Mouse (Mus musculus): ENCODE data around the gene Samhd1. TPM values are rescaled to one million over a fixed set of nuclear protein-coding genes. Genes with fewer than 3 reads are reported as not detected.
A peak's percentile ranks its signal among the peaks of the same experiment; 100 is the strongest.

Samhd1 gene
- polyA plus RNA-seq, 1 experiment from 2014 or later = 37.0 TPM

- H3K4me3 ChIP-seq (ENCODE audit: low read depth, low read length) = no peak overlapping the region
- TF ChIP-seq CTCF (IDR thresholded peaks at IDR 0.05; ENCODE audit: low read depth) = no peak
- no peaks in the 10 kb centered on the region for H3K27me3 ChIP-seq (ENCODE audit: insufficient read depth, low read length)
- WGBS = 56% methylated on average over 3 of the region's 3 CpGs
- H3K36me3 ChIP-seq (ENCODE audit: insufficient read depth) = peaks cover 54% of the 10 kb centered on the region
- H3K4me1 ChIP-seq (ENCODE audit: insufficient read depth) = no peaks in the 10 kb centered on the region
- no peak for ATAC-seq (ENCODE audit: insufficient read depth)
- no peak overlapping the region for H3K27ac ChIP-seq (ENCODE audit: low read depth)
- no peak overlapping the region for H3K9ac ChIP-seq
- DNase-seq = no peak
- no peaks in the 10 kb centered on the region for H3K9me3 ChIP-seq (ENCODE audit: low read depth, low read length)
- H3K4me2 ChIP-seq = no peak overlapping the region
Observed at GRCm38 (mm10) chr2:157119075-157119474, 16.0 kb downstream of the Samhd1 start.

DNA sequence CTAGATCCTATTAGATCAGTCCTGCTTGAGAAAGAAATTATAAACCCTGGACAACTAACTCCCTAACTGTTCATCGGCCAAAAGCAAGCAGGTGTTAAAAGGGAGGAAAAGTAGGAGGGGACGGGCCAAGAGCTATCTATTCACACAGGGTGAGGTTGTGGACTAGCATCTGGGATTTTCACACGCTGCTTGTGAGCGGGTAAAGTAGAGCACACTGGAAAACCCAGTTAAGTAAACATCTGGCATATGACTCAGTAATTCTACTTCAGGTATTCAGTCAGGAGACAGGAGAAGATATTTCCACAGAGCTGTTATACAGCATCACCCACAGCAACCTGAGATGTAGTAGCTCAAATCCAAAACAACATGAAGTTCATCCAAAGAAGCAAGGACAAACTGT lies 16.5 kb downstream of the Samhd1 start:
- Histone ChIP-seq H3K36me3 (ENCODE audit: insufficient read depth) (peaks cover 60% of the 10 kb centered on the region), H3K9ac (no peak overlapping the region), H3K4me3 (ENCODE audit: low read depth, low read length) (no peak overlapping the region), H3K4me2 (no peak overlapping the region), H3K9me3 (ENCODE audit: low read depth, low read length) (no peaks in the 10 kb centered on the region), H3K27me3 (ENCODE audit: insufficient read depth, low read length) (no peaks in the 10 kb centered on the region), H3K27ac (ENCODE audit: low read depth) (no peak overlapping the region), H3K4me1 (ENCODE audit: insufficient read depth) (no peaks in the 10 kb centered on the region)
- no peak for TF ChIP-seq CTCF (IDR thresholded peaks at IDR 0.05; ENCODE audit: low read depth)
- WGBS = 64% methylated on average over 4 of the region's 4 CpGs
- ATAC-seq (ENCODE audit: insufficient read depth) (no peak), DNase-seq (no peak)

DNA sequence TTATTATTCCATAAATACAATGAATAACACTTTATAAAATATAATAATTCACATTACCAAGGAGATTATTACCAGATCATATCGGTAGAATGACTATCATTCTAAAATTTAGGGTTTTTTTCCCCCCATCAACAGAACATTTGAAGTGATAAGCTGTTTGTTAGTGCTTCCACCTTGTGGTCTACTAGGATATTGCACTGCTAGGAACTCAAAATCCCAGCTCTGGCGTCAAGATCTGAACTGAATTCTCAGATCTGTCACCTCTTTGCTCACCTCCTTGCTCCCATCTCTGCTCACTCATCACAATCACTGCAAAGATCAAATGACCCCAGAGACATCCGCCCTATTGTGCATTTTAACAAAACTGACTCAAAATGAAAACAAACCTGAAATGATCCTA lies 18.1 kb downstream of the Samhd1 start:
- TF ChIP-seq CTCF (IDR thresholded peaks at IDR 0.05; ENCODE audit: low read depth) = peak; percentile 79
- DNase-seq (peak; percentile 79), ATAC-seq (ENCODE audit: insufficient read depth) (no peak)
- Histone ChIP-seq H3K9me3 (ENCODE audit: low read depth, low read length) (no peaks in the 10 kb centered on the region), H3K36me3 (ENCODE audit: insufficient read depth) (peaks cover 56% of the 10 kb centered on the region), H3K4me2 (no peak overlapping the region), H3K4me1 (ENCODE audit: insufficient read depth) (no peaks in the 10 kb centered on the region), H3K9ac (no peak overlapping the region), H3K27me3 (ENCODE audit: insufficient read depth, low read length) (no peaks in the 10 kb centered on the region), H3K27ac (ENCODE audit: low read depth) (no peak overlapping the region), H3K4me3 (ENCODE audit: low read depth, low read length) (no peak overlapping the region)
- WGBS = 10% methylated on average over 3 of the region's 3 CpGs

DNA sequence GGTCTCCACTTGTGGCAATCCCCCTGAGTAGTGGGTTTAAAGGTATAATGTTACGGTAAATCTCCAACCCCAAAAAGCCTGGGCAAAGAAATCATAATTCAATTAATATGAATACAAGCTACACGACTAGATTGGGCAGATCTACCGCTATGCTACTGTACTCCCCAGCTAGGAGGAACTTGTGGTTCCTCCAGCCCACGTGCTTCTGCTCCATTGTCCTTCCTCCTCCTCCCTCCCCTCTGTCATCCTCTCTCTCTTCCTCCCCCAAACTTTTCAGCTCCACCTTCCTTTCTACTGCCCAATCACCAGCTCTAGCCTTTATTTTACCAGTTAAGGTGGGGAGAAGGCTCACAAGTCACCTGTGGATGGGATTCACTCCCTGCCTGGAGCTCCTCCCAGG lies 26.8 kb downstream of the Samhd1 start:
- Histone ChIP-seq H3K27ac (ENCODE audit: low read depth) (no peak overlapping the region), H3K27me3 (ENCODE audit: insufficient read depth, low read length) (no peaks in the 10 kb centered on the region), H3K9me3 (ENCODE audit: low read depth, low read length) (no peaks in the 10 kb centered on the region), H3K9ac (no peak overlapping the region), H3K36me3 (ENCODE audit: insufficient read depth) (peaks cover 73% of the 10 kb centered on the region), H3K4me2 (no peak overlapping the region), H3K4me3 (ENCODE audit: low read depth, low read length) (no peak overlapping the region), H3K4me1 (ENCODE audit: insufficient read depth) (no peaks in the 10 kb centered on the region)
- ATAC-seq (ENCODE audit: insufficient read depth) = no peak
- DNase-seq = no peak
- 83% methylated on average over 4 of the region's 4 CpGs for WGBS
- no peak for TF ChIP-seq CTCF (IDR thresholded peaks at IDR 0.05; ENCODE audit: low read depth)

- ATAC-seq (ENCODE audit: insufficient read depth) = no peak
- no peaks in the 10 kb centered on the region for H3K4me1 ChIP-seq (ENCODE audit: insufficient read depth)
- 78% methylated on average over 8 of the region's 8 CpGs for WGBS
Observed at GRCm38 (mm10) chr2:157104454-157104853, 30.6 kb downstream of the Samhd1 start.

GRCm38 (mm10) chr2:157102256-157102655 lies 32.8 kb downstream of the Samhd1 start:
- WGBS = 57% methylated on average over 2 of the region's 2 CpGs

More at GRCm38 (mm10) chr2:157104454-157104853, 30.6 kb downstream of the Samhd1 start:
- no peak overlapping the region for H3K4me2 ChIP-seq
- peaks cover 73% of the 10 kb centered on the region for H3K36me3 ChIP-seq (ENCODE audit: insufficient read depth)
- H3K9me3 ChIP-seq (ENCODE audit: low read depth, low read length) = no peaks in the 10 kb centered on the region
- no peak for DNase-seq
- no peak overlapping the region for H3K9ac ChIP-seq
- H3K27me3 ChIP-seq (ENCODE audit: insufficient read depth, low read length) = no peaks in the 10 kb centered on the region
- H3K27ac ChIP-seq (ENCODE audit: low read depth) = no peak overlapping the region
- no peak overlapping the region for H3K4me3 ChIP-seq (ENCODE audit: low read depth, low read length)
- TF ChIP-seq CTCF (IDR thresholded peaks at IDR 0.05; ENCODE audit: low read depth) = no peak

DNA sequence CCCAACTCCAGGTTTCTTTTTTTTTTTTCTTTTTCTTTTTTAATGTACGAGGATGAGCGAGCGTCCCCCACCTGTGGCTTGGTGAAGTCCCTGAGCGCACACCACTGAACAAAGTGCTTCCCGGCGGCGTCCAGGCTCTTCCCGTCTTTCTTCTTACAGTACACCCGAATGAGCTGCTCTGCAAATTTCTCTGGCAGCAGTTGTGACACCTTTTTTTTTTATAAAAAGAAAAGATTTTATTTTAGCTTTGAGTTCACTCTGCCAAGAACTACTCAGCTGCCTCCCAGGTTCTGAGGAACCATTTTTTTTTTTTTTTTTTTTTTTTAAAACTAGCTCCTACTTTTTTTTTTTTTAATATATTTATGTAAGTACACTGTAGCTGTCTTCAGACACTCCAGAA lies 33.4 kb downstream of the Samhd1 start:
- Histone ChIP-seq H3K9ac (no peak overlapping the region), H3K9me3 (ENCODE audit: low read depth, low read length) (no peaks in the 10 kb centered on the region), H3K36me3 (ENCODE audit: insufficient read depth) (peaks cover 65% of the 10 kb centered on the region), H3K27ac (ENCODE audit: low read depth) (no peak overlapping the region), H3K4me1 (ENCODE audit: insufficient read depth) (no peaks in the 10 kb centered on the region), H3K4me2 (no peak overlapping the region), H3K27me3 (ENCODE audit: insufficient read depth, low read length) (no peaks in the 10 kb centered on the region), H3K4me3 (ENCODE audit: low read depth, low read length) (no peak overlapping the region)
- TF ChIP-seq CTCF (IDR thresholded peaks at IDR 0.05; ENCODE audit: low read depth) = no peak
- no peak for DNase-seq
- no peak for ATAC-seq (ENCODE audit: insufficient read depth)
- 92% methylated on average over 9 of the region's 9 CpGs for WGBS

More at GRCm38 (mm10) chr2:157102256-157102655, 32.8 kb downstream of the Samhd1 start:
- no peak overlapping the region for H3K27ac ChIP-seq (ENCODE audit: low read depth)
- DNase-seq = no peak
- no peak overlapping the region for H3K9ac ChIP-seq
- H3K27me3 ChIP-seq (ENCODE audit: insufficient read depth, low read length) = no peaks in the 10 kb centered on the region
- H3K4me3 ChIP-seq (ENCODE audit: low read depth, low read length) = no peak overlapping the region
- no peaks in the 10 kb centered on the region for H3K4me1 ChIP-seq (ENCODE audit: insufficient read depth)
- no peaks in the 10 kb centered on the region for H3K9me3 ChIP-seq (ENCODE audit: low read depth, low read length)
- no peak for TF ChIP-seq CTCF (IDR thresholded peaks at IDR 0.05; ENCODE audit: low read depth)
- no peak for ATAC-seq (ENCODE audit: insufficient read depth)
- no peak overlapping the region for H3K4me2 ChIP-seq
- peaks cover 70% of the 10 kb centered on the region for H3K36me3 ChIP-seq (ENCODE audit: insufficient read depth)

DNA sequence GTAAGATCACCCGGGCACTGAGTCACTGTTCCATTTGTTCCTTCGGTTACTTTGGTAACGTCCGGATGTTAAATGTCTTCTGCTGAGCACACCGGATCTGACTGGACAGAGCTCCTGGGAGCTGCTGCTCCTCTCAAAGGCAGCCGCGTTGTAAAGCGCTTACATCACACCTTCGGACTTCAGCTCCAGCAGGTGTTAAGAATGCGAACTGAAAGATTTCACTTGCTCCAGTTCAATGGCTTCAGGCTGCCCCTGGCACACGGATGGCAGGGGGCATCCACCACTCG lies 34.8 kb downstream of the Samhd1 start:
- no peaks in the 10 kb centered on the region for H3K4me1 ChIP-seq (ENCODE audit: insufficient read depth)
- no peaks in the 10 kb centered on the region for H3K9me3 ChIP-seq (ENCODE audit: low read depth, low read length)
- ATAC-seq (ENCODE audit: insufficient read depth) (no peak), DNase-seq (no peak)
- no peak overlapping the region for H3K9ac ChIP-seq
- H3K36me3 ChIP-seq (ENCODE audit: insufficient read depth) = peaks cover 54% of the 10 kb centered on the region
- no peak overlapping the region for H3K4me3 ChIP-seq (ENCODE audit: low read depth, low read length)
- 74% methylated on average over 12 of the region's 12 CpGs for WGBS
- H3K27me3 ChIP-seq (ENCODE audit: insufficient read depth, low read length) = no peaks in the 10 kb centered on the region
- H3K27ac ChIP-seq (ENCODE audit: low read depth) = no peak overlapping the region
- no peak overlapping the region for H3K4me2 ChIP-seq
- no peak for TF ChIP-seq CTCF (IDR thresholded peaks at IDR 0.05; ENCODE audit: low read depth)

Measured in lung, embryonic 14.5 days (tissue).